Mouse (Mus musculus) gonadal fat pad, adult 2 months (tissue): ENCODE measurements around the gene Gm3115. TPM values are rescaled to one million over a fixed set of nuclear protein-coding genes. Genes with fewer than 3 reads are reported as not detected.
"Not testable (repeated sequence)": the region's sequence is repeated elsewhere in the genome, so short reads cannot be mapped to it uniquely, and the experiment has no call there.

Experiments used
- DNase-seq: peaks from one replicate; pipeline ENCODE4 v3.0.0-alpha.2; 2012; ENCODE audit warnings: low read depth
- polyA plus RNA-seq: library from polyadenylated mRNA; depleted of rRNA; stranded (reverse); fragments of >200 nt; gene quantifications from 2 replicates; pipeline ENCODE4 v1.2.3, GENCODE M21; 2012; rRNA removed

Gene Gm3115
- polyA plus RNA-seq, result not detected in 2 replicates

DNA sequence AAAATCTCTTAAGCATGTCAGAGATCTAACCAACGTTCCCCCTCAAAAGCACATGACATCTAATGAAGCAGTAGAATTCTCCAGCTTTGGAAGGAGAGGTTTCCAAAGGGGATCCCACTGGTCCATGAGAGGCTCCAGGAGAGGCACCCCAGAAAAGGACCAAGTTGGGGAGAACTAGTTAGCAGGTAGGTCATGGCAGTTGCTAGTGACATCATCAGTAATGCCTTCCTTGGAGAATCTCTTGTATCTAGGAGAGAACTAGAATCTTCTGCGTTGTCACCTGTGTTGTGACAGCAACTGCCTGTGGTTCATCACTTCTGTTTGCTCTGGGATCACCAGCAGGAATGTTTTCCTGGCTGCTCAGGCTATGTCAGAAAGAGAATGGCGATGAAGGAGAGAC lies at the start of gene Gm3115:
Gene Gm3115, plus strand, starts transcription at position 301 of the 400 bp plus-strand sequence.
- not testable (repeated sequence) for DNase-seq

DNA sequence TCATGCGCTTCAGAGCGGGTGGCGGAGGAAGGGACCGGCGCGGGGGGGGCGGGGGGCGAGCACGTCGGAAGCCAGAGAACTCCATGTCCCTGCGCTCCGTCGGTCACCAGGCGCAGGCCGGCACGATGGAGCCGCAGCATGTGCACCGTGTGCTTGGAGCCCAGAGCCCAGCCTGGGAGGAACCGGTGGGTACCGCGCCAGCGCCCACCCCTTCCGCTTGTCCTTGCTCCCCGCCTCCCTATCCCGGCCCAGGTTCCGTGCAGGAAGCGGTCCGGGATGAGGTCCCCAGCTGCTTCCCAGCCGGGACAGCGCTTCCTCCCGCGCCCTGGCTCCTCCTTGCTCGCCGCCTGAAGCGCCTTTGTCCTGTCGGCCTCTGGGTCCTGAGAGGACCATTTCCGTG lies 26.5 kb downstream of the Gm3115 start, which contains the start of gene Gm8108:
Gene Gm8108, plus strand, starts transcription at position 101 of the 400 bp plus-strand sequence.
- not testable (repeated sequence) for DNase-seq

DNA sequence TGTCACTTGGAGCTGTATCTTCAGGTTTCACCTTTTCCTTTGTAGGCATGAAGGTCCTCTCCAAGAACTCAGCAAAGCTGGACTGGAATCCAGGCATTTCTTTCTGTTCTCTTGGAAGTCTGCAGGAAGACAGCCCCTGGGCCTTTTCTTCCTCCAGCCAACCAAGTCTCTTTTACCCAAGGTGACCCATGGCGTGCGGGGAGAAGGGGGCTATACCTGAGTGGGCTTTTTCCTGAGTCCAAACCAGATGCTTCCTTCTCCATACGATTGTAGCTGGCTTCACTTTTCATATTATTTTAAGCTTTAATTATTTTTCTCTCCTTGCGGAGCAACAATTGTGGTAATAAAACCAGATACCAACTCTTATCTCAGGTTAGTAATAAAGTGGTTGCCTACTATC lies 57.7 kb downstream of the Gm3115 start:
- DNase-seq, result not testable (repeated sequence)

Other genes starting within 250 kb of the Gm3115 start
- gene Gm3033, start 237.9 kb upstream of the Gm3115 start, polyA plus RNA-seq, result 0.15 TPM in 1 of 2 replicates, not detected in the other
- not detected in 2 replicates for gene Gm2916, start 199.9 kb upstream of the Gm3115 start, polyA plus RNA-seq
- not detected in 2 replicates for gene Gm3029, start 152.4 kb upstream of the Gm3115 start, polyA plus RNA-seq
- gene Gm3095, start 120.6 kb upstream of the Gm3115 start, polyA plus RNA-seq, result 0.36 TPM in 1 of 2 replicates, not detected in the other
- not detected in 2 replicates for gene Gm3099, start 85.7 kb upstream of the Gm3115 start, polyA plus RNA-seq
- gene Gm5796, start 60.2 kb upstream of the Gm3115 start, polyA plus RNA-seq, result 0.42 TPM in 2 replicates
- gene Gm8108, start 26.4 kb downstream of the Gm3115 start, polyA plus RNA-seq, result 0.65 and 1.2 TPM in 2 replicates
- not detected in 2 replicates for gene Gm3127, start 80.9 kb downstream of the Gm3115 start, polyA plus RNA-seq
- 1.0 and 1.1 TPM in 2 replicates for gene Gm2974, start 98.5 kb downstream of the Gm3115 start, polyA plus RNA-seq
- not detected in 2 replicates for gene Gm3138, start 165.5 kb downstream of the Gm3115 start, polyA plus RNA-seq
- gene Gm3149, start 233.2 kb downstream of the Gm3115 start, polyA plus RNA-seq, result 0.15 TPM in 1 of 2 replicates, not detected in the other